Mouse (Mus musculus) kidney, postnatal 0 days (tissue): ENCODE measurements around the gene Cenpb. TPM values are rescaled to one million over a fixed set of nuclear protein-coding genes. Genes with fewer than 3 reads are reported as not detected.
"Not testable (repeated sequence)": the region's sequence is repeated elsewhere in the genome, so short reads cannot be mapped to it uniquely, and the experiment has no call there.

ENCODE experiments used
- ATAC-seq: fragments of 200-750 bp; cut with Nextera tagmentation; replicated peaks from 2 replicates; pipeline ENCODE4 v1.8.0; 2017; ENCODE audit warnings: low read depth, moderate number of reproducible peaks, moderate TSS enrichment, moderate library complexity; ENCODE audit not compliant: low FRiP score
- DNase-seq: peaks from one replicate; pipeline ENCODE4 v3.0.0-alpha.2; 2016; ENCODE audit warnings: low spot score
- H3K27ac ChIP-seq: fragments of 300-500 bp; sonication (generic); 2 replicates; pipeline ENCODE4 v1.5.1; 2014; ENCODE audit warnings: mild to moderate bottlenecking
- H3K27me3 ChIP-seq: fragments of 300-500 bp; sonication (generic); 2 replicates; pipeline ENCODE4 v1.6.1; 2014; ENCODE audit warnings: low read length, mixed read lengths; ENCODE audit not compliant: insufficient read depth
- H3K36me3 ChIP-seq: fragments of 300-500 bp; sonication (generic); 2 replicates; pipeline ENCODE4 v1.6.1; 2014; ENCODE audit warnings: low read length, mixed read lengths; ENCODE audit not compliant: insufficient read depth
- H3K4me1 ChIP-seq: fragments of 300-500 bp; sonication (generic); replicated peaks from 2 replicates; pipeline ENCODE4 v1.6.1; 2014; ENCODE audit warnings: antibody characterized with exemption, low read length, mixed read lengths; ENCODE audit not compliant: insufficient read depth
- H3K4me2 ChIP-seq: fragments of 300-500 bp; sonication (generic); 2 replicates; pipeline ENCODE4 v1.6.1; 2014; ENCODE audit warnings: mild to moderate bottlenecking, low read length, moderate library complexity, mixed read lengths
- H3K4me3 ChIP-seq: fragments of 300-500 bp; sonication (generic); replicated peaks from 2 replicates; pipeline ENCODE4 v1.5.1; 2014; ENCODE audit warnings: low read depth, low read length
- H3K9ac ChIP-seq: fragments of 300-500 bp; sonication (generic); 2 replicates; pipeline ENCODE4 v1.6.1; 2014; ENCODE audit warnings: low read depth, low read length
- H3K9me3 ChIP-seq: fragments of 300-500 bp; sonication (generic); replicated peaks from 2 replicates; pipeline ENCODE4 v1.6.1; 2016; ENCODE audit warnings: low read length, inconsistent platforms, mixed read lengths
- CTCF ChIP-seq: IDR thresholded peaks from 2 replicates; pipeline ENCODE4 v1.5.1; 2016; ENCODE audit warnings: antibody characterized with exemption, low read depth, mild to moderate bottlenecking, moderate library complexity
- WGBS: fragments of 180-500 bp; shearing (Covaris S2); extraction: QIAGEN DNeasy Blood & Tissue Kit; methylation state at CpG from one replicate; pipeline ENCODE4 v1.1.7; 2014; 5-methylcytosine and 5-hydroxymethylcytosine counted together
- polyA plus RNA-seq: library from polyadenylated mRNA; unstranded; fragments of >200 nt; fragmentation: Nextera tagmentation; extraction: Ambion mirVana; gene quantifications from 2 replicates; pipeline ENCODE4 v1.2.1, GENCODE M21; 2015

Gene Cenpb
- 13.1 and 15.3 TPM in 2 replicates for polyA plus RNA-seq

DNA sequence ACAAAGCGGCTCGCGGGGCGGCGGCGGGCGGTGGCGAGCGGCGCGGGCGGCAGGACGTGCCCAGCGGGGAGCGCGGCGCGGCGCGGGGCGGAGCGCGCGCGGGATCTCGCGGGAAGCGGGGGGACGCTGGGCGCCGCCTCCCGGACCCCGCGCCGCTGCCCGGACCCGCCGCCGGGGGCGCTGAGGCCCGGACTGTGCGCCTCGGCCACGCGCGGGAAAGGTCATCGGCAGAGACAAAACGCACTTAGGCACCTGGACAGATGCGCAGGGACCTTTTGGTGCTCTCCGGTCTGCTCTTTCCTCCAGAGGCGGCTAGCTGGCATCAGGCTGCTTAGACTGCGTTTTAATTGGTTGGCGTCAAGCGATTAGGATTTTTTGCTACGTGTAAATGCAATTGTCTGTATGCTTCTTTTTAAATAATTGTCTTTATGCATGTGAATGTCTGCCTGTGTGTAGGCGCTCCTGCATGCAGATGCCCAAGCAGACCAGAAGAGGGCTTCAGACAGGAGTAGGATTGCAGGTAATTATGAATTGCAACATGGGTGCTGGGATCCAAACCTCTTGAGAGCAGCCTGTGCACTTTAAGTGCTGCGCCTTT, at the start of gene Cenpb:
Gene Cenpb, minus strand, starts transcription at position 78 of the 598 bp plus-strand sequence.
- Histone ChIP-seq H3K27me3 (no peaks in the 10 kb centered on the region), H3K27ac (peak within 1 kb of the TSS; percentile 97), H3K4me2 (peak within 1 kb of the TSS; percentile 96), H3K9ac (peak within 1 kb of the TSS; percentile 98), H3K36me3 (no peaks in the 10 kb centered on the region), H3K4me1 (peaks cover 33% of the 10 kb centered on the region), H3K9me3 (no peaks in the 10 kb centered on the region), H3K4me3 (peak within 1 kb of the TSS; percentile 69)
- DNase-seq (peak; percentile 85), ATAC-seq (peak; percentile 79)
- WGBS, result 5% methylated on average over 29 of the region's 57 CpGs
- TF ChIP-seq CTCF, result peak; percentile 51

DNA sequence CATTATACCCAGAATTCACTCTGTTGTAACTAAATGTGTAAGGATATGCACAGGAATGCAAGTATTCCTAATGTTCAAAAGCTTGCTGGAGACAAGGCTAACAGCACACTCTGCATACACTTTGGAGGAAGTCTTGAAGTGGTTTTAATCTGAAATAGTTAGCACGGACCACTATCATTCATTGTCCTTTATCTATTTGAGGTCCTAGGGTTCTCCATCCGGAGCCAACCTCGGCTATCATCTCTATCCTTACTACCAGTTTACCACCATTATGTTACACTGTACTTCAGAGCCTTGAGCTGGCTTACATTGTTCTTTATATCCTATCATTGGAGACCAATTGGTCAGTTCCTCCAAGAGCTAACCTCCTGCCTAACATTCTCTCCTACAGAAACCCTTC, 47.4 kb upstream of the Cenpb start:
- H3K9me3 ChIP-seq, result no peaks in the 10 kb centered on the region
- no peak for DNase-seq
- ATAC-seq, result no peak
- H3K27ac ChIP-seq, result no peak overlapping the region
- no peak overlapping the region for H3K9ac ChIP-seq
- H3K4me3 ChIP-seq, result no peak overlapping the region
- 86% methylated on average over 3 of the region's 3 CpGs for WGBS
- no peak overlapping the region for H3K4me2 ChIP-seq
- no peaks in the 10 kb centered on the region for H3K4me1 ChIP-seq
- no peaks in the 10 kb centered on the region for H3K36me3 ChIP-seq
- no peaks in the 10 kb centered on the region for H3K27me3 ChIP-seq
- no peak for TF ChIP-seq CTCF

GRCm38 (mm10) chr2:131226669-131227068, 46.8 kb upstream of the Cenpb start:
- not testable (repeated sequence) for H3K27ac ChIP-seq, H3K4me2 ChIP-seq, H3K4me3 ChIP-seq, H3K9me3 ChIP-seq, H3K9ac ChIP-seq, H3K27me3 ChIP-seq, ATAC-seq, H3K4me1 ChIP-seq, DNase-seq, H3K36me3 ChIP-seq
- WGBS, result 51% methylated on average over 2 of the region's 2 CpGs

GRCm38 (mm10) chr2:131225178-131225577, 45.3 kb upstream of the Cenpb start:
- DNase-seq (peak; percentile 68), ATAC-seq (peak; percentile 96)
- no peaks in the 10 kb centered on the region for H3K4me1 ChIP-seq
- H3K4me3 ChIP-seq, result no peak overlapping the region
- H3K27me3 ChIP-seq, result no peaks in the 10 kb centered on the region
- no peaks in the 10 kb centered on the region for H3K36me3 ChIP-seq
- no peak overlapping the region for H3K4me2 ChIP-seq
- peak overlapping the region; percentile 72 for H3K27ac ChIP-seq
- no peak overlapping the region for H3K9ac ChIP-seq
- WGBS, result 60% methylated on average over 6 of the region's 6 CpGs
- TF ChIP-seq CTCF, result no peak
- no peaks in the 10 kb centered on the region for H3K9me3 ChIP-seq

GRCm38 (mm10) chr2:131223569-131223968, 43.7 kb upstream of the Cenpb start:
- Histone ChIP-seq H3K9me3 (no peaks in the 10 kb centered on the region), H3K4me2 (no peak overlapping the region), H3K36me3 (no peaks in the 10 kb centered on the region), H3K9ac (no peak overlapping the region), H3K27ac (no peak overlapping the region), H3K27me3 (no peaks in the 10 kb centered on the region), H3K4me3 (no peak overlapping the region), H3K4me1 (no peaks in the 10 kb centered on the region)
- TF ChIP-seq CTCF, result no peak
- DNase-seq (no peak), ATAC-seq (no peak)
- WGBS, result 77% methylated on average over 1 of the region's 1 CpGs

DNA sequence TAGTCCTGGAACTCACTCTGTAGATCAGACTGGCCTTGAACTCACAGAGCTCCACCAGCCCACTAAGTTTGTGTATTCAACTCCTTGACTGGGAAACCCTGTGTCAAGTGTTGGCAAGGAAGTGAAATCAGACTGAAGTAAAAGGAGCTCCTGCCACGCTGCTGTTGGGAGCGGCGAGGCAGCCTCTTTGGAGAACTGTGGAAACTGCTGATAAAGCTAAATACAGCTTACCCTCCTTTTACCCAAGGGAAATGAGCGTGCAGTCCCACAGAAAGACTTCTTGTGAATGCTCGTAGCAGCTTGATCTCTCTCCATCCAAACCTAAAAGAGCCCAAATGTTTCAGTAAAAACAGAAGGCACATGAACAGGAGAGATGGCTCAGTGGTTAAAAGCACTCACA, 42.7 kb upstream of the Cenpb start:
- no peak for DNase-seq
- TF ChIP-seq CTCF, result no peak

More for the DNA sequence above, 42.7 kb upstream of the Cenpb start:
- Histone ChIP-seq H3K27ac (no peak overlapping the region), H3K9me3 (no peaks in the 10 kb centered on the region), H3K4me2 (no peak overlapping the region), H3K4me3 (no peak overlapping the region), H3K36me3 (no peaks in the 10 kb centered on the region), H3K9ac (no peak overlapping the region), H3K4me1 (no peaks in the 10 kb centered on the region), H3K27me3 (no peaks in the 10 kb centered on the region)
- whole genome bisulfite sequencing, result 45% methylated on average over 5 of the region's 5 CpGs
- no peak for ATAC-seq
